Mouse (Mus musculus) testis, adult 2 months (tissue): Measurements from ENCODE around the gene Trib3. TPM values are rescaled to one million over a fixed set of nuclear protein-coding genes. Genes with fewer than 3 reads are reported as not detected.
A peak's percentile ranks its signal among the peaks of the same experiment; 100 is the strongest.

Experiments
- H3K27ac ChIP-seq: fragments of 200-500 bp; 2 replicates; pipeline ENCODE4 v1.5.1; 2012; ENCODE audit warnings: low read depth, low read length; ENCODE audit not compliant: control insufficient read depth, insufficient read depth
- H3K27me3 ChIP-seq: fragments of 200-500 bp; 2 replicates; pipeline ENCODE4 v1.6.1; 2012; ENCODE audit warnings: mild to moderate bottlenecking, low read length, moderate library complexity; ENCODE audit not compliant: control insufficient read depth, insufficient read depth
- H3K36me3 ChIP-seq: fragments of 200-500 bp; 2 replicates; pipeline ENCODE4 v1.6.1; 2012; ENCODE audit warnings: mild to moderate bottlenecking, low read length; ENCODE audit not compliant: control insufficient read depth, insufficient read depth
- H3K4me1 ChIP-seq: fragments of 200-500 bp; 2 replicates; pipeline ENCODE4 v1.6.1; 2012; ENCODE audit warnings: low read length; ENCODE audit not compliant: control insufficient read depth, insufficient read depth
- H3K4me3 ChIP-seq: fragments of 200-500 bp; 2 replicates; pipeline ENCODE4 v1.5.1; 2012; ENCODE audit warnings: low read depth, mild to moderate bottlenecking, low read length, moderate library complexity, mixed read lengths; ENCODE audit not compliant: control insufficient read depth
- CTCF ChIP-seq: fragments of 200-500 bp; IDR thresholded peaks from 2 replicates; pipeline ENCODE4 v1.5.1; 2012; ENCODE audit warnings: low read depth, mild to moderate bottlenecking, inconsistent platforms, low read length, moderate library complexity; ENCODE audit not compliant: control insufficient read depth, insufficient read depth, insufficient replicate concordance
- POLR2A ChIP-seq: fragments of 200-500 bp; IDR thresholded peaks from 2 replicates; pipeline ENCODE4 v1.6.1; 2012; ENCODE audit warnings: low read depth, mild to moderate bottlenecking, inconsistent platforms, low read length, moderate library complexity; ENCODE audit not compliant: control insufficient read depth
- polyA plus RNA-seq: library from polyadenylated mRNA; depleted of rRNA; stranded (reverse); fragments of >200 nt; gene quantifications from 2 replicates; pipeline ENCODE4 v1.2.3, GENCODE M21; 2012

Gene Trib3
- polyA plus RNA-seq, 1 experiment, result 0.26 TPM

- H3K27ac ChIP-seq, result no peak overlapping the region
- no peaks in the 10 kb centered on the region for H3K36me3 ChIP-seq
- H3K27me3 ChIP-seq, result no peaks in the 10 kb centered on the region
- H3K4me3 ChIP-seq, result no peak overlapping the region
- no peak for TF ChIP-seq CTCF
- no peak for TF ChIP-seq POLR2A
- peaks cover 8% of the 10 kb centered on the region for H3K4me1 ChIP-seq
Measured at GRCm38 (mm10) chr2:152335289-152335820, 8.5 kb downstream of the Trib3 start.

- Histone ChIP-seq H3K27me3 (no peaks in the 10 kb centered on the region), H3K27ac (no peak overlapping the region), H3K4me1 (peaks cover 8% of the 10 kb centered on the region), H3K4me3 (no peak overlapping the region), H3K36me3 (no peaks in the 10 kb centered on the region)
- no peak for TF ChIP-seq POLR2A
- TF ChIP-seq CTCF, result no peak
Measured at GRCm38 (mm10) chr2:152333345-152334006, 10.4 kb downstream of the Trib3 start.

DNA sequence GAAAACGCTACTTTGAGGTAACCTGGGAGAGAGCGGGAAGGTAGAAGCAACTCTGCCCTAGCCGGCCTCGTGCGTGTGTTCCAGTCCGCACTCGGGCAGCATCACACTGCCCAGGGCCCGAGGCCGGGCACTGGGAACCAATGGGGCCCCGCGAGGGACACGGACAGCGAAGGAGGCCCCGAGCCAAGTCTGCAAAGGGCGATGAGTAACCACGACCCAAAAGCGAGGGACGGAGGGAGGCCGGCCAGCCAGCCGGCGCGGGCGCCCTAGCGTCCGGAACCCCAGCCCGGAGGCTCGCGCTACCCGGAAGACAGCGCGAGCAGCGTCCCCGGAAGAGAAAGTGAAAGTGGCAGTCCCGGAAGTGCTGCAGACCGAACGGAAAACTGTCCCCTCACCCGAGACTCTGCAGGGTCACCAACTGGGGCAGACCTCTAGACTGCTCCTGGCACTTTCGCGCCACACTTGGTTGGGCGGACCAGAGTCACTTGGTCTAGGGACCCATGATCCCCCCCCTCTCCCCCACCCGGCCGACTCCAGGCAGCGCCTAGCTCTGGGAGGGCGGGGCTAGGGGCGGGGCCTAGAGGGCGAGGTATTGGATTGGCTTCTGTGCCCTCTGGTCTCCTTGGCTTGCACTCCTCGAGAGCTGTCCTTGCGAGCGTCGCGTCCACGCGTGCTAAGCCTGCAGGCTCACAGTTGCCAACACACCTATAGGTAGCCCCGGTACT is 11.6 kb downstream of the Trib3 start, which contains the start of gene Rbck1:
Rbck1 (minus strand) TSS at position 553 of the 725 bp plus-strand sequence.
- H3K4me1 ChIP-seq, result peaks cover 8% of the 10 kb centered on the region
- peak within 1 kb of the TSS; percentile 92 for H3K4me3 ChIP-seq
- H3K27me3 ChIP-seq, result no peaks in the 10 kb centered on the region
- TF ChIP-seq CTCF (0 out of 2 replicates have a peak, but pooled peaks have one; percentile 13), POLR2A (peak; percentile 63)
- H3K36me3 ChIP-seq, result no peaks in the 10 kb centered on the region
- H3K27ac ChIP-seq, result peak within 1 kb of the TSS; percentile 91

DNA sequence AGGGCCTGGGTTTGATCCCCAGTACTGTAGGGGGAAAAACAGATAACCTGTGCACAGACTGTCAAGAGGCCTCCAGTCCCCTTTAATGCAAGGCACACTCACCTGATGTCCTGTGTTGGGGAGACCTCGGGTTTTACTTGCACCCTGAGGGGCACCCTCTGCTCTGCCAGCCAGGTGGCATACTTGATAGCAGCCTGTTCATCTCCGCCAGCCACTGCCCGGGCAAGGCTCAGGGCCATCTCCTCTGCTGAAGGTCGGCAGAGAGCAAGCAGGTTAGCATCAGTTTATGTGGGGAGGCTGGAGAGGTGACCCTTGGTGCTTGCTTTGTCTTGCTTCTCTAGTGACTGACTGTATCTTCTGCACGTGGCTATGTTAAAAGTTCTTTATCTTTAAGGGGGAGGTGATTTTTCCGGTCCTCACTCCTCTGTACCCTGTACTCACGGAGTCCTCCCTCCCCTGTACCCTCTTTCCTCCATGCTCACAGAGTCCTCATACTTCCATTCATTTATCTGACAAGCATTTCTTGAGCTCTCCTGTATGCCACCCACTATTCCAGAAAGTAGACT is 12.9 kb downstream of the Trib3 start:
- Histone ChIP-seq H3K4me1 (peaks cover 8% of the 10 kb centered on the region), H3K4me3 (no peak overlapping the region), H3K27ac (no peak overlapping the region), H3K27me3 (no peaks in the 10 kb centered on the region), H3K36me3 (no peaks in the 10 kb centered on the region)
- TF ChIP-seq CTCF, result no peak
- TF ChIP-seq POLR2A, result no peak

DNA sequence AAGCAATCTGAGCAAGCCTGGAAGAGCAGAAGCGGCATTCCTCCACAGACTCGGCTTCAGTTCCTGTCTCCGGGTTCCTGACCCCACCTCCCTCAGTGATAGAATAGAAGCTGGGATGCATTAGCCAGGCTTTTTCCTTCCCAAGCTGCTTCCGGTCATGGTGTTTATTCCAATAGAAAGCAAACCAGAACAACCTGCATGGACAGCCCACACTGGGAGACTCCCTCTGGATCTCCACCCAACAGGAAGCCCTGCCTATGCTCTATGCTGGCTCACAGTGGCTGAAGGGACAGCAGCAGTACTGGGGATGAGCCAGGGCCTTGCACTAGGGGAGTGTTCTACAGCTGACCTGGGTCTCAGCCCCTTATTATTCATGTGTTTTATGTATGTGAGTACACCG is 15.9 kb downstream of the Trib3 start:
- Histone ChIP-seq H3K27ac (no peak overlapping the region), H3K36me3 (no peaks in the 10 kb centered on the region)
- TF ChIP-seq POLR2A, result no peak
- no peak for TF ChIP-seq CTCF

GRCm38 (mm10) chr2:152326654-152327053 is 17.2 kb downstream of the Trib3 start:
- TF ChIP-seq POLR2A (no peak), CTCF (no peak)
- Histone ChIP-seq H3K27me3 (no peaks in the 10 kb centered on the region), H3K27ac (no peak overlapping the region), H3K4me1 (peaks cover 3% of the 10 kb centered on the region), H3K36me3 (no peaks in the 10 kb centered on the region), H3K4me3 (no peak overlapping the region)

More for the DNA sequence above, 15.9 kb downstream of the Trib3 start:
- Histone ChIP-seq H3K27me3 (no peaks in the 10 kb centered on the region), H3K4me3 (no peak overlapping the region), H3K4me1 (peaks cover 8% of the 10 kb centered on the region)

- H3K4me1 ChIP-seq, result no peaks in the 10 kb centered on the region
- TF ChIP-seq POLR2A (no peak), CTCF (no peak)
- no peak overlapping the region for H3K4me3 ChIP-seq
- no peak overlapping the region for H3K27ac ChIP-seq
- no peaks in the 10 kb centered on the region for H3K36me3 ChIP-seq
- H3K27me3 ChIP-seq, result no peaks in the 10 kb centered on the region
Measured at GRCm38 (mm10) chr2:152326157-152326556, 17.7 kb downstream of the Trib3 start.
